Mouse (Mus musculus) heart, embryonic 12.5 days (tissue): ENCODE measurements at regions not wholly inside any gene's neighbourhood (a gene's known extent, or its start where the extent isn't known, plus 50 kb on each side); places are given as distances from the start of the nearest gene placed in this dataset.
"Not testable (repeated sequence)": the region's sequence is repeated elsewhere in the genome, so short reads cannot be mapped to it uniquely, and the experiment has no call there.

ENCODE experiments used
- ATAC-seq: fragments of 200-750 bp; cut with Nextera tagmentation; 2 replicates; pipeline ENCODE4 v1.8.0; 2017; ENCODE audit warnings: moderate TSS enrichment, moderate library complexity; ENCODE audit not compliant: insufficient number of reproducible peaks, low FRiP score
- H3K27ac ChIP-seq: fragments of 300-500 bp; sonication (generic); 2 replicates; pipeline ENCODE4 v1.5.1; 2016; ENCODE audit warnings: mild to moderate bottlenecking, moderate library complexity; ENCODE audit not compliant: poor library complexity, severe bottlenecking
- H3K27me3 ChIP-seq: fragments of 300-500 bp; sonication (generic); replicated peaks from 2 replicates; pipeline ENCODE4 v1.6.1; 2016; ENCODE audit warnings: mild to moderate bottlenecking, moderate library complexity
- H3K36me3 ChIP-seq: fragments of 300-500 bp; sonication (generic); 2 replicates; pipeline ENCODE4 v1.6.1; 2016; ENCODE audit warnings: mild to moderate bottlenecking, moderate library complexity
- H3K4me1 ChIP-seq: fragments of 300-500 bp; sonication (generic); replicated peaks from 2 replicates; pipeline ENCODE4 v1.6.1; 2016; ENCODE audit warnings: mild to moderate bottlenecking
- H3K4me2 ChIP-seq: fragments of 300-500 bp; sonication (generic); 2 replicates; pipeline ENCODE4 v1.6.1; 2016; ENCODE audit warnings: mild to moderate bottlenecking, moderate library complexity
- H3K4me3 ChIP-seq: fragments of 300-500 bp; sonication (generic); 2 replicates; pipeline ENCODE4 v1.5.1; 2016; ENCODE audit warnings: mild to moderate bottlenecking
- H3K9ac ChIP-seq: fragments of 300-500 bp; sonication (generic); 2 replicates; pipeline ENCODE4 v1.6.1; 2016; ENCODE audit warnings: mild to moderate bottlenecking, moderate library complexity
- H3K9me3 ChIP-seq: fragments of 300-500 bp; sonication (generic); replicated peaks from 2 replicates; pipeline ENCODE4 v1.6.1; 2016; ENCODE audit warnings: mild to moderate bottlenecking, moderate library complexity
- WGBS: fragments of 180-500 bp; shearing (Covaris S2); methylation state at CpG from one replicate; pipeline ENCODE4 v1.1.7; 2016; 5-methylcytosine and 5-hydroxymethylcytosine counted together

- WGBS: 26% methylated on average over 4 of the region's 7 CpGs
- H3K9me3 ChIP-seq, ATAC-seq, H3K9ac ChIP-seq, H3K27me3 ChIP-seq, H3K4me3 ChIP-seq, H3K4me2 ChIP-seq, H3K27ac ChIP-seq, H3K36me3 ChIP-seq: not testable (repeated sequence)
- H3K4me1 ChIP-seq: peaks cover 26% of the 10 kb centered on the region
These were observed 138.4 kb downstream of the Tcp10c start for GRCm38 (mm10) chr17:13492649-13493277.

- H3K4me2 ChIP-seq, H3K9me3 ChIP-seq, H3K27me3 ChIP-seq, H3K27ac ChIP-seq, ATAC-seq, H3K36me3 ChIP-seq, H3K4me3 ChIP-seq, H3K9ac ChIP-seq: not testable (repeated sequence)
- H3K4me1 ChIP-seq: peaks cover 15% of the 10 kb centered on the region
- 73% methylated on average over 3 of the region's 3 CpGs for WGBS
These were observed 139.5 kb downstream of the Tcp10c start for GRCm38 (mm10) chr17:13493866-13494265.

GRCm38 (mm10) chr17:13494475-13494874 is 140.1 kb downstream of the Tcp10c start:
- H3K27ac ChIP-seq, H3K4me1 ChIP-seq, H3K4me2 ChIP-seq, H3K36me3 ChIP-seq, H3K27me3 ChIP-seq, ATAC-seq, H3K9me3 ChIP-seq, H3K4me3 ChIP-seq, H3K9ac ChIP-seq: not testable (repeated sequence)
- WGBS: 38% methylated on average over 1 of the region's 1 CpGs

- H3K27ac ChIP-seq, ATAC-seq, H3K36me3 ChIP-seq, H3K4me2 ChIP-seq, H3K27me3 ChIP-seq, H3K4me3 ChIP-seq, H3K4me1 ChIP-seq, H3K9ac ChIP-seq, H3K9me3 ChIP-seq: not testable (repeated sequence)
- WGBS: 86% methylated on average over 1 of the region's 1 CpGs
These were observed 150.0 kb downstream of the Tcp10c start for GRCm38 (mm10) chr17:13504365-13504764.

GRCm38 (mm10) chr17:13504827-13505268 is 150.5 kb downstream of the Tcp10c start:
- H3K9me3 ChIP-seq, H3K4me3 ChIP-seq, H3K36me3 ChIP-seq, H3K9ac ChIP-seq, H3K4me2 ChIP-seq, H3K27ac ChIP-seq, ATAC-seq, H3K4me1 ChIP-seq, H3K27me3 ChIP-seq: not testable (repeated sequence)
- 71% methylated on average over 8 of the region's 9 CpGs for WGBS

DNA sequence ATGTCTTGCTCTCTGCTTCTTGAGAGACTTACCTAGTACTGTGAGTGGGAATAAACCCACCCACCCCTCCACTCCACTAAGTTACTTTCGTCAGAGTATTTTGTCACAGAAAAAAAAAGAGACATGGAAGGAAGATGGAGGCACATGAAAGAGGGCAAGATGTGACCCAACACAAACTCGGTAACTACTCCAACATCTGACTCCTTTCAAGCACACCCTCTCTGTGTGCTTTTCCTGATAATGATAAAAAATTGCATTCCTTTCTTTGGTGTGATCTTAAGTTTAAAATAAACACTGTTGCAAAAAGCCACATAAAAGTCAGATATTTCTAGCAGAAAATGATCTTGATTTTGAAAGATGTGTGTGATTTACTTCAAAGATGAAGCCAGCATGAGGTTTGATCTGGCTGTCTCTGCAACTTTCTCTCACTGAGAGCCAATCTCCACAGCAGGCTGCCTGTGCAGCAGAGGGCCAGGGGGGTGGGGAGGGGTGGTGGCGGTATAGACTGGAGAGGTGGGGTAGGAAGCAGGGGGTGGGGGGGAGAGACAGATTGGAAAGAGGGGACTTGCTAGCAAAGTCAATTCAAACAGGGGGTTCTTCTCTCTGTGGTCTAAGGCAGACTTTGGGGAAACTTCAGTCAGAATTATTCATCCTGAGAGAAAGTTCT is 153.2 kb downstream of the Tcp10c start:
- H3K27me3 ChIP-seq, H3K36me3 ChIP-seq, ATAC-seq, H3K9ac ChIP-seq, H3K4me2 ChIP-seq, H3K27ac ChIP-seq, H3K9me3 ChIP-seq, H3K4me3 ChIP-seq, H3K4me1 ChIP-seq: not testable (repeated sequence)
- 36% methylated on average over 2 of the region's 3 CpGs for WGBS

GRCm38 (mm10) chr17:13519409-13520201 is 165.2 kb downstream of the Tcp10c start:
- WGBS: 82% methylated on average over 3 of the region's 5 CpGs
- ATAC-seq: not testable (repeated sequence)

GRCm38 (mm10) chr17:13532579-13532978 is 178.2 kb downstream of the Tcp10c start:
- H3K9ac ChIP-seq, ATAC-seq, H3K27me3 ChIP-seq, H3K4me3 ChIP-seq, H3K4me1 ChIP-seq, H3K27ac ChIP-seq, H3K9me3 ChIP-seq, H3K4me2 ChIP-seq, H3K36me3 ChIP-seq: not testable (repeated sequence)
- 78% methylated on average over 5 of the region's 5 CpGs for WGBS

More at GRCm38 (mm10) chr17:13519409-13520201, 165.2 kb downstream of the Tcp10c start:
- not testable (repeated sequence) for H3K9me3 ChIP-seq, H3K36me3 ChIP-seq, H3K27me3 ChIP-seq, H3K4me2 ChIP-seq, H3K4me3 ChIP-seq, H3K4me1 ChIP-seq, H3K27ac ChIP-seq, H3K9ac ChIP-seq

GRCm38 (mm10) chr17:13540446-13541241 is 186.3 kb downstream of the Tcp10c start:
- Histone ChIP-seq H3K27ac (no peak overlapping the region), H3K4me3 (no peak overlapping the region), H3K9me3 (peaks cover 52% of the 10 kb centered on the region), H3K36me3 (no peaks in the 10 kb centered on the region), H3K9ac (no peak overlapping the region), H3K4me1 (no peaks in the 10 kb centered on the region), H3K4me2 (no peak overlapping the region), H3K27me3 (no peaks in the 10 kb centered on the region)
- ATAC-seq: no peak
- 70% methylated on average over 7 of the region's 7 CpGs for WGBS

- WGBS: 63% methylated on average over 12 of the region's 12 CpGs
- Histone ChIP-seq H3K36me3 (no peaks in the 10 kb centered on the region), H3K4me2 (no peak overlapping the region), H3K27ac (no peak overlapping the region), H3K4me1 (no peaks in the 10 kb centered on the region), H3K9me3 (peaks cover 54% of the 10 kb centered on the region), H3K27me3 (no peaks in the 10 kb centered on the region), H3K4me3 (no peak overlapping the region), H3K9ac (no peak overlapping the region)
- no peak for ATAC-seq
These were observed 186.9 kb downstream of the Tcp10c start for GRCm38 (mm10) chr17:13541249-13541648.

DNA sequence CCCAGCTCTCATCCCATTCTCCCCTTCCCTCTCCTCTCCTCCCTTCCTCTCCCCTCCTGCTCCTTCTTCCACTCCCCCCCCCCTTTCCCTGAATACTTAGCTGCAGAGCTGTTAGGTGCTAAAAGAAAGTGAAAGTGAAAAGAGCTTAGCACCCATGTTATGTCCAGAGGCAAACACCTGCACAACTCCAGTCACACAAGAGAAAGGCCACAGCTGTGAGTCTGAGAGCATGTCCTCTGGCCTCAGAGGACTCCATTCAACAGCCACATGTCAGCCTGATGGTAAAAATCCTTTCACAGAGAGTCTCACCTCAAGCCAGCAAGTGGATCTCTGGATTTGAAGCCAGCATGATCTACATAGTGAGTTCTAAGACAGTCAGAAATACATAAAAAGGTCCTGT is 187.9 kb downstream of the Tcp10c start:
- Histone ChIP-seq H3K36me3 (no peaks in the 10 kb centered on the region), H3K4me2 (no peak overlapping the region), H3K9me3 (peaks cover 61% of the 10 kb centered on the region), H3K4me1 (no peaks in the 10 kb centered on the region), H3K4me3 (no peak overlapping the region), H3K9ac (no peak overlapping the region), H3K27me3 (no peaks in the 10 kb centered on the region), H3K27ac (no peak overlapping the region)
- ATAC-seq: no peak
